Mouse (Mus musculus) hindbrain, embryonic 12.5 days (tissue): ENCODE results near the gene Focad. TPM values are rescaled to one million over a fixed set of nuclear protein-coding genes. Genes with fewer than 3 reads are reported as not detected.
A peak's percentile ranks its signal among the peaks of the same experiment; 100 is the strongest.

Experiments
- ATAC-seq: fragments of 200-750 bp; cut with Nextera tagmentation; 2 replicates; pipeline ENCODE4 v1.8.0; 2017; ENCODE audit warnings: moderate TSS enrichment; ENCODE audit not compliant: low FRiP score
- H3K27ac ChIP-seq: fragments of 300-500 bp; sonication (generic); 2 replicates; pipeline ENCODE4 v1.5.1; 2016; ENCODE audit warnings: mild to moderate bottlenecking
- H3K27me3 ChIP-seq: fragments of 300-500 bp; sonication (generic); 2 replicates; pipeline ENCODE4 v1.6.1; 2016; ENCODE audit warnings: mild to moderate bottlenecking
- H3K36me3 ChIP-seq: fragments of 300-500 bp; sonication (generic); 2 replicates; pipeline ENCODE4 v1.6.1; 2016; ENCODE audit warnings: mild to moderate bottlenecking
- H3K4me1 ChIP-seq: fragments of 300-500 bp; sonication (generic); 2 replicates; pipeline ENCODE4 v1.6.1; 2016
- H3K4me2 ChIP-seq: fragments of 300-500 bp; sonication (generic); replicated peaks from 2 replicates; pipeline ENCODE4 v1.6.1; 2016; ENCODE audit warnings: mild to moderate bottlenecking
- H3K4me3 ChIP-seq: fragments of 300-500 bp; sonication (generic); 2 replicates; pipeline ENCODE4 v1.5.1; 2016; ENCODE audit warnings: mild to moderate bottlenecking
- H3K9ac ChIP-seq: fragments of 300-500 bp; sonication (generic); 2 replicates; pipeline ENCODE4 v1.6.1; 2016; ENCODE audit warnings: mild to moderate bottlenecking, moderate library complexity
- H3K9me3 ChIP-seq: fragments of 300-500 bp; sonication (generic); replicated peaks from 2 replicates; pipeline ENCODE4 v1.6.1; 2016; ENCODE audit warnings: mild to moderate bottlenecking
- WGBS: fragments of 180-500 bp; shearing (Covaris S2); methylation state at CpG from one replicate; pipeline ENCODE4 v1.1.7; 2016; 5-methylcytosine and 5-hydroxymethylcytosine counted together
- polyA plus RNA-seq: library from polyadenylated mRNA; unstranded; fragments of >200 nt; fragmentation: Nextera tagmentation; extraction: Ambion mirVana; gene quantifications from 2 replicates; pipeline ENCODE4 v1.2.1, GENCODE M21; 2016

Gene Focad
- polyA plus RNA-seq, 1 experiment from 2014 or later: 13.7 TPM

DNA sequence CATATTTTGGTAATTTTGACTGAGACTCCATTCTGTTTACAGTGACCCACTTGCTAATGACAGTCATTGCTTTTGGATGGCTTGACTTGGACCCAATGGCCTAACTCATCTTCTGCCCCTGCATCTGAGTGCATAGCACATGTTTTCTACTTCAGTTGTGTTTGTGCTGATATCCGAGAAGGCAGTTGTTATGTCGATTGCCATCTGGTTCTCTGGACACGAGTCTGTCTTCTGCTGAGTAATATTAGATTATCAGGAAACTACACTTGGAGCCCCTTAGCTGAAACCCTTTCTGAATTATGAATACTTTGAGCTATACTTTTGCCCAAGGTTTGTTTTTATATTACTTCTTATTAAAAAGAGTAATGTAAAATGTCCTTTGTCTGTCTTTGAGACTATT, 22.9 kb downstream of the Focad start:
- WGBS: 80% methylated on average over 3 of the region's 3 CpGs
- no peak for ATAC-seq

DNA sequence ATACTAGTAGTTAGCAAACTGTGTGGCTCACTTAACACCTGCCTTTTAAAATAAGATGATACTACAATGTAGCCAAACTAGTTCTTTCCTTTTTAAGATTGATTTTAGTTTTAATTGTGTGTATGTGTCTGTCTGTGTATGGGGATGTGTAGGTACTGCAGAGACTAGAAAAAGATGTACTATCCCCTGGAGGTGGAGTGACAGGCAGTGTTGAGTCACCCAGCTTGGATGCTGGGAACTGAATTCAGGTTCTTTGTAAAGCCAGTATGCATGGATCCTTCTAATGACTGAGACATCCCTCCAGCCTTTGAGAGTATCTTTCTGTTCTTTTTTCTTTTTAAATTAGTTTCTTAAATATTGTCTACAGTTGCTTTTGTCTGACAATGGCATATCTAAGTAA, 23.5 kb downstream of the Focad start:
- no peaks in the 10 kb centered on the region for H3K9me3 ChIP-seq
- no peaks in the 10 kb centered on the region for H3K36me3 ChIP-seq
- no peak for ATAC-seq
- H3K27me3 ChIP-seq: no peaks in the 10 kb centered on the region
- H3K4me2 ChIP-seq: no peak overlapping the region
- H3K9ac ChIP-seq: no peak overlapping the region
- no peak overlapping the region for H3K4me3 ChIP-seq
- no peak overlapping the region for H3K27ac ChIP-seq
- no peaks in the 10 kb centered on the region for H3K4me1 ChIP-seq

More for the DNA sequence above, 22.9 kb downstream of the Focad start:
- Histone ChIP-seq H3K9me3 (no peaks in the 10 kb centered on the region), H3K9ac (no peak overlapping the region), H3K4me1 (no peaks in the 10 kb centered on the region), H3K27ac (no peak overlapping the region), H3K36me3 (no peaks in the 10 kb centered on the region), H3K27me3 (no peaks in the 10 kb centered on the region), H3K4me2 (no peak overlapping the region), H3K4me3 (no peak overlapping the region)

DNA sequence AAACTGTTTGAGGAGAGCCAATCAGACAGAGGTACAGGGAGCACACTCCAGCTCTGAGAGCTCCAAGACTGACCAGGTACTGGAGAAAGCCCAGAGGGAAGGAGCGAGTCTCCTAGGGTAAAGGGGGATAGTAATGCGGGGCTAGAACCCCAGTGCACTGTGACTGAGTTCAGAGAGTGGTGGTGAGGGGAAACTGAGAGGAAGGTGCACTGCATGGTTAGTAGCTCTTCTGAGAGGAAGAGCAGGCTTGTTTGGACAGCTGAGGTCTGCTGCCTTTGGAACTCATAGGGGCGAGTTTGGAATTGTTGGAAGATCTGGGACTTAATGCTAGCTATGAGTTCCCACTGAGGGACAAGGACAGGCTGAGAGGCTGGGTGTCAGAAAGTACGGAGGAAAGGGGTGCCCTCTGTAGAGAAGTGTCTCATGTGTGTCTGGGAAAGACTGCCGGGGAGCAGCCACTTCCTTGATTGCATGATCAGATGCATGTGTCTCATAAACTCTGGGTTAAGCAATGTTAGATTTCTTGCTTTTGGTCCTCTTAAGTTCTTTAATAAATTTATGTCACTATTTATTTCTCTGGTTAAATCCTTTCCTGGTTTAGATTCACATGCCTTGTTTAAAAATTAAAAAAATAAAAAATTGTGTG, 24.4 kb downstream of the Focad start:
- Histone ChIP-seq H3K36me3 (no peaks in the 10 kb centered on the region), H3K4me3 (no peak overlapping the region), H3K4me1 (no peaks in the 10 kb centered on the region), H3K9me3 (no peaks in the 10 kb centered on the region), H3K27ac (no peak overlapping the region), H3K9ac (no peak overlapping the region), H3K27me3 (no peaks in the 10 kb centered on the region), H3K4me2 (no peak overlapping the region)
- no peak for ATAC-seq
- WGBS: 88% methylated on average over 5 of the region's 5 CpGs

DNA sequence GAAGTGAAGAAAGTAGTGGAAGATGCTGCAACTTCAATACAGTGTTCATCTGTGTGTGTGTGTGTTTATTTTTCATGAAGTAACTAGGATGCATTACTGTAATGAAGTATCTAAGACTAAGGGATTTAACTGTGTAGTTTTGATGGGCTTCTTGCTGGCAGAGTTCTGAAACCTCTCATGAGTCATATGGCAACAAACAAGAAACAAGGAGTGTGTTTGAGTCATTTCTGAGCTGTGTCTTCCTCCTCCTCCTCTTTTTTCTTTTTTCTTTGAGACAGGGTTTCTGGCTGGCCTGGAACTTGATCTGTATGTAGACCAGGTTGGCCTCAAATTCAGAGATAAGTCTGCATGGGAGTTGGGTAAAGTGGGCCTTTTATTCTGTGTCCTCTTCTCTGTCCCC, 25.7 kb downstream of the Focad start:
- H3K4me2 ChIP-seq: no peak overlapping the region
- no peak overlapping the region for H3K4me3 ChIP-seq
- no peak overlapping the region for H3K27ac ChIP-seq
- ATAC-seq: no peak
- no peaks in the 10 kb centered on the region for H3K27me3 ChIP-seq
- H3K36me3 ChIP-seq: no peaks in the 10 kb centered on the region
- H3K9ac ChIP-seq: no peak overlapping the region
- H3K4me1 ChIP-seq: no peaks in the 10 kb centered on the region
- no peaks in the 10 kb centered on the region for H3K9me3 ChIP-seq

GRCm38 (mm10) chr4:88122472-88122871, 28.0 kb downstream of the Focad start:
- 91% methylated on average over 3 of the region's 3 CpGs for WGBS
- Histone ChIP-seq H3K4me3 (no peak overlapping the region), H3K9ac (no peak overlapping the region), H3K27me3 (no peaks in the 10 kb centered on the region), H3K4me1 (no peaks in the 10 kb centered on the region), H3K9me3 (no peaks in the 10 kb centered on the region), H3K4me2 (no peak overlapping the region), H3K27ac (no peak overlapping the region), H3K36me3 (no peaks in the 10 kb centered on the region)
- no peak for ATAC-seq

GRCm38 (mm10) chr4:88135936-88136335, 41.5 kb downstream of the Focad start:
- Histone ChIP-seq H3K4me1 (peaks cover 5% of the 10 kb centered on the region; the same call in 1 of the 2 replicates), H3K36me3 (no peaks in the 10 kb centered on the region), H3K9me3 (no peaks in the 10 kb centered on the region), H3K4me3 (no peak overlapping the region), H3K27ac (peak overlapping the region; percentile 35; the same call in 1 of the 2 replicates), H3K4me2 (no peak overlapping the region), H3K9ac (no peak overlapping the region), H3K27me3 (no peaks in the 10 kb centered on the region)
- 43% methylated on average over 2 of the region's 2 CpGs for WGBS
- no peak for ATAC-seq

- WGBS: 55% methylated on average over 4 of the region's 4 CpGs
- Histone ChIP-seq H3K4me3 (no peak overlapping the region), H3K4me1 (peaks cover 5% of the 10 kb centered on the region; the same call in 1 of the 2 replicates), H3K36me3 (no peaks in the 10 kb centered on the region), H3K9me3 (no peaks in the 10 kb centered on the region), H3K27ac (no peak overlapping the region), H3K27me3 (no peaks in the 10 kb centered on the region), H3K4me2 (no peak overlapping the region), H3K9ac (no peak overlapping the region)
- ATAC-seq: no peak
Measured at GRCm38 (mm10) chr4:88136528-88136927, 42.1 kb downstream of the Focad start.

- no peaks in the 10 kb centered on the region for H3K9me3 ChIP-seq
- H3K27me3 ChIP-seq: no peaks in the 10 kb centered on the region
- H3K36me3 ChIP-seq: no peaks in the 10 kb centered on the region
- ATAC-seq: no peak
- H3K9ac ChIP-seq: no peak overlapping the region
- H3K4me2 ChIP-seq: no peak overlapping the region
- WGBS: 95% methylated on average over 2 of the region's 2 CpGs
- H3K27ac ChIP-seq: no peak overlapping the region
- peaks cover 5% of the 10 kb centered on the region; the same call in 1 of the 2 replicates for H3K4me1 ChIP-seq
- H3K4me3 ChIP-seq: no peak overlapping the region
Measured at GRCm38 (mm10) chr4:88138366-88138917, 44.0 kb downstream of the Focad start.

DNA sequence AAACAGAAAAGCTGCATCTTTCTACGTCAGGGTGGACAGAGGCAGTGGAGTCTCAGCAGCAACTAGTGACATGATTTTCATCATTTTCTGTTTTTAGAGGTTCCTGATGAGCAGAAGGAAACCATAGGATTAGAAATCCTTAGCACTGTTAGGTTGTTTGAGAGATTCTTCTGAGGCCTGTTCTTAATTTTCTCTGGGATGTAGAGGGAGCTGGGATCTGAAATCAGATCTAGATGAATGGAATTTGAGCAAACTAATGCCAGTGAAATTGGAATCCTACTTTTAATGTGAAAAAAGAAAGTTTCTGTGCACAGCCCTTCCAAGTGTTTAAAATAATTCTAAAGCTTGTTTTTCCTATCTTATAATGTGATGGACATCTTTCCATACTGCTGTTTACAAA, 55.0 kb downstream of the Focad start:
- Histone ChIP-seq H3K36me3 (no peaks in the 10 kb centered on the region), H3K4me2 (no peak overlapping the region), H3K9me3 (no peaks in the 10 kb centered on the region), H3K4me1 (no peaks in the 10 kb centered on the region), H3K4me3 (no peak overlapping the region), H3K9ac (no peak overlapping the region), H3K27ac (no peak overlapping the region), H3K27me3 (no peaks in the 10 kb centered on the region)
- ATAC-seq: no peak
- WGBS: 63% methylated on average over 1 of the region's 1 CpGs

GRCm38 (mm10) chr4:88155490-88156160, 61.2 kb downstream of the Focad start:
- H3K36me3 ChIP-seq: no peaks in the 10 kb centered on the region
- WGBS: 85% methylated on average over 3 of the region's 3 CpGs
- H3K9ac ChIP-seq: no peak overlapping the region

DNA sequence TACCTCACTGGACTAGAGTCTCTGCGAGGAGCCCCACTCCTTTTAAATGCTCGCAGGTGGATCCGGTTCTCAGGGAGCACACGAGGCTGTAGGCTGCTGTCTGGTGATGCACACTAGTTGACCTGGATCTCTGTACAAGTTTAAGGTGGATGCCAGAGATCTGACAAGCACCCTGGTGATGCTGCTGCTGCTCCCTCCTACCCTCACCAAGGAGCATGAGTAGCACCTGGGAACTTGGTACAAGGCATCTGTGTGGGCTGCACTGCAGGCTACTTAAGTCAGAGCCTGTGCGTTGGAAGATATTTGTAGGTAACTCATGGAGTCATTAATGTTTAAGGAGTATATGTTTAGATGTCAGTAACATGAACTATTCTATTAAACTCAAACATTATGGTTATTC, 62.5 kb downstream of the Focad start:
- Histone ChIP-seq H3K4me1 (peaks cover 3% of the 10 kb centered on the region; the same call in 1 of the 2 replicates), H3K27ac (no peak overlapping the region), H3K4me3 (no peak overlapping the region), H3K9me3 (no peaks in the 10 kb centered on the region), H3K36me3 (no peaks in the 10 kb centered on the region), H3K9ac (no peak overlapping the region), H3K27me3 (no peaks in the 10 kb centered on the region), H3K4me2 (no peak overlapping the region)
- WGBS: 87% methylated on average over 5 of the region's 5 CpGs
- ATAC-seq: no peak

More at GRCm38 (mm10) chr4:88155490-88156160, 61.2 kb downstream of the Focad start:
- Histone ChIP-seq H3K27me3 (no peaks in the 10 kb centered on the region), H3K4me1 (peaks cover 3% of the 10 kb centered on the region; the same call in 1 of the 2 replicates), H3K4me3 (no peak overlapping the region), H3K27ac (no peak overlapping the region), H3K9me3 (no peaks in the 10 kb centered on the region), H3K4me2 (no peak overlapping the region)
- no peak for ATAC-seq

DNA sequence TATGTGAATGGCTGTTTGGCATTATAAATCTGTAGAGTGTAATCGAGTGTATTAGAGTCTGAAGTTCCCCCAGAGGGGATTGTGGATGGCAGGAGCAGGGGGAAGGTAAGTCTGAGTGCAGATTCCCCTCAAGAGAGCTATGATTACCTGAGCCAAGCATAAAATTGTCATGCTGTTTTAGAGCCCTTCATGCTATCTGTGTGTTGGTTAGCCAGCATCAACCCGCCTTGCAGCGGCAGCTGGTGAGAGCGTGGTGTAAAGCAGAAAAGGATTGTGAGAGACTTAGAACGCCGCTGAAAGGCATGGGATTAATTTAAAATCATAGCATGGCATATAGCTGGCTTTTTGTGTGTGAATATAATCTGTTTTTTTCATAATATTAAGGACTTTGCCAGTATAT, 63.2 kb downstream of the Focad start:
- no peaks in the 10 kb centered on the region for H3K27me3 ChIP-seq
- no peak overlapping the region for H3K9ac ChIP-seq
- H3K4me3 ChIP-seq: no peak overlapping the region
- H3K4me2 ChIP-seq: no peak overlapping the region
- H3K9me3 ChIP-seq: no peaks in the 10 kb centered on the region
- 85% methylated on average over 6 of the region's 6 CpGs for WGBS
- no peaks in the 10 kb centered on the region for H3K36me3 ChIP-seq
- no peak overlapping the region for H3K27ac ChIP-seq
- ATAC-seq: no peak
- peaks cover 6% of the 10 kb centered on the region; the same call in 1 of the 2 replicates for H3K4me1 ChIP-seq

DNA sequence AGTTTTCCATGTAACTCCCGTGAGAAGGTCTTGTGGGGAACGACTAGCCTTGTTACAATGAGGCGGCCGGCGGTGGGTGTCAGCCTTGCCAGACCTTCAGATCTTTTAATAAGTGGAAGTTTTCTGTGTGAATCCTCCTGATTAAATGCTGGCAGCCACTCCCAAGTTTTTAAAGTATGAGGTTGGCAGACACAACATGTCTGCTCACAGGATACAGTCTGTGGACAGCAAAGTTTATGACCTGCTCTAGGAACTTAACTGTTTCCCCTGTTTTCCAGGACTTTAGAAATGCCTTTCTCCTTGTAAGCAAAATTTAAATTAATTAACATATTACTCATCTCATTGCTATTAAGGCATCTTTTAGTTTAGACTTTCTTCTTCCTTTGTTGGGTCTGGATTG, 64.8 kb downstream of the Focad start:
- no peaks in the 10 kb centered on the region for H3K36me3 ChIP-seq
- no peak overlapping the region for H3K4me3 ChIP-seq
- peaks cover 17% of the 10 kb centered on the region for H3K4me1 ChIP-seq
- ATAC-seq: no peak
- H3K27ac ChIP-seq: no peak overlapping the region
- no peak overlapping the region for H3K9ac ChIP-seq
- no peak overlapping the region for H3K4me2 ChIP-seq
- H3K9me3 ChIP-seq: no peaks in the 10 kb centered on the region
- 90% methylated on average over 5 of the region's 5 CpGs for WGBS
- H3K27me3 ChIP-seq: no peaks in the 10 kb centered on the region
